Mouse (Mus musculus): Measurements from ENCODE around the gene Sirt4.
A peak's percentile ranks its signal among the peaks of the same experiment; 100 is the strongest.

The Sirt4 gene

GRCm38 (mm10) chr5:115434853-115435754 lies 49.4 kb downstream of the Sirt4 start:
- DNase-seq (ENCODE audit: low spot score): no peak

GRCm38 (mm10) chr5:115434280-115434852 lies 50.2 kb downstream of the Sirt4 start:
- no peak for DNase-seq (ENCODE audit: low spot score)

GRCm38 (mm10) chr5:115433191-115433590 lies 51.3 kb downstream of the Sirt4 start:
- no peak for DNase-seq (ENCODE audit: low spot score)

GRCm38 (mm10) chr5:115432395-115432794 lies 52.1 kb downstream of the Sirt4 start:
- no peak for DNase-seq (ENCODE audit: low spot score)

GRCm38 (mm10) chr5:115431898-115432259 lies 52.6 kb downstream of the Sirt4 start:
- no peak for DNase-seq (ENCODE audit: low spot score)

- DNase-seq (ENCODE audit: low spot score): peak; percentile 35
These were observed 53.2 kb downstream of the Sirt4 start for GRCm38 (mm10) chr5:115431061-115431897.

- peak; percentile 61 for DNase-seq (ENCODE audit: low spot score)
These were observed 54.2 kb downstream of the Sirt4 start for GRCm38 (mm10) chr5:115430187-115430960.

- peak; percentile 64 for DNase-seq (ENCODE audit: low spot score)
These were observed 55.0 kb downstream of the Sirt4 start, which contains the start of gene Msi1 for GRCm38 (mm10) chr5:115429359-115430186. TSS of gene Msi1 (plus strand) at chr5:115429599.

GRCm38 (mm10) chr5:115428831-115429358 lies 55.6 kb downstream of the Sirt4 start:
- peak; percentile 21 for DNase-seq (ENCODE audit: low spot score)
